Mouse (Mus musculus) myocyte (in vitro differentiated cells): ENCODE results near the gene Med13l.

ENCODE experiments used
- MAX ChIP-seq: IDR thresholded peaks from one replicate; pipeline ENCODE4 v1.6.1; 2011; ENCODE audit warnings: low read depth, mild to moderate bottlenecking, control low read depth
- POLR2A ChIP-seq: IDR thresholded peaks from one replicate; pipeline ENCODE4 v1.6.1; 2011; ENCODE audit warnings: low read depth, mild to moderate bottlenecking, control low read depth, moderate library complexity; ENCODE audit not compliant: insufficient read length
- SRF ChIP-seq: IDR thresholded peaks from one replicate; pipeline ENCODE4 v1.6.1; 2011; ENCODE audit warnings: low read depth; ENCODE audit not compliant: control insufficient read depth, insufficient read length
- USF1 ChIP-seq: IDR thresholded peaks from one replicate; pipeline ENCODE4 v1.6.1; 2011; ENCODE audit warnings: low read depth, mild to moderate bottlenecking, control low read depth, moderate library complexity

DNA sequence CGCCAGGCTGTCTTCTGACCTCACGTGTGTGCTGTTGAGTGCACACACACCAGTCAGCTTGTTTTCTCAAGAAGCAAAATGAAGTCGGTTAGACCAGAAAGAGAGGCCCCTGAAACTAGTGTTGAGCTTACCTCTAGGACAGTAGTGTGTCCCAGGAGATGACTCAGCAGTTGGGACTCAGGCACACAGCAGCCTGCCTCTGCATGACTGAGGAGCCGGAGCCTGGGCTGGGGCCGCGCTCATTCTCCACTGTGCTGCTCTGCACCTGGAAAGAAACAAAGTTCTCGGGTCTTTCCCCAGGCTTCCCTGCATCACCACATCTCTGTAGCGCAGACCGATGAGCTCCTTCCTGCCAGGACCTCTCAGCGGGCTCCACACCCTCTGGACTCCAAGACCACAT is 200.5 kb downstream of the Med13l start:
- TF ChIP-seq SRF: no peak
- TF ChIP-seq POLR2A: no peak
- TF ChIP-seq USF1: no peak
- TF ChIP-seq MAX: no peak
